Mouse (Mus musculus): ENCODE measurements around the gene 6030408B16Rik. TPM values are rescaled to one million over a fixed set of nuclear protein-coding genes. Genes with fewer than 3 reads are reported as not detected.

6030408B16Rik gene
- total RNA-seq, 2 experiments from 2014 or later, result not detected

DNA sequence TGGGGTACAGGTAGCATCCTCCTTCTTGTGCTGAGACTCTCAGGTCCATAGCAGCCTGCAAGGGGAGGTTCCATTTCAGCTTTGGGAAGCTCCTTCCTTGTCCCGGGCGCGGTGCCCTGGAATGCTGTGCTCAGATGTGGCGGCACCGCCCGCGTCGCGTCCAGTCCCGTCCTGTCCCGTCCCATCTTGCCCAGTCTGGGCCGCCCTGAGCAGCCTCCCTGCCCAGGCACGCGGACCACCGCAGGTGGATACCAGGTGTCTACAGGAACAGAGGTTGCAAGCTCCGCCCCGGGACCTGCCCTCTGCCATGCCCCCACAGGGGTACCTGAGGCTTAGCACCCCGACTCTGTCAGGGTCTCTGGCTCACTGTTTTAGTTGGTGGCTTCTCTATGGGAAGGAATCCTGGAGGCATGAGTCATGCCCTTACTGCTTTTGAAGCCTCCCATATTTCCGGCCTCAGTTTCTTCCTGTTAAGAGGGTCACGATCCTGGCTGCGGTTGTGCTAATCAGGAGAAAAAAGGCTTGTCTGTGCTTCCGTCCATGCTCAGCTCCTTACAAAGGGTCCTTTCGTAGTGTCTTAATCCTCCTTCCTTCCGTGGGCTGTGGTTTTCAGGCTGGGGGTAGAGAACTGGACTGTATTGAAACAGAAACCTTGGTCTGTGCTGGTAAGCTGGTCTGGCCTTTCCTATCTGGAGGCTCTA is 43.6 kb downstream of the 6030408B16Rik start:
- no peak for ATAC-seq (replicated peaks; ENCODE audit: low FRiP score, low TSS enrichment, poor library complexity, severe bottlenecking)

DNA sequence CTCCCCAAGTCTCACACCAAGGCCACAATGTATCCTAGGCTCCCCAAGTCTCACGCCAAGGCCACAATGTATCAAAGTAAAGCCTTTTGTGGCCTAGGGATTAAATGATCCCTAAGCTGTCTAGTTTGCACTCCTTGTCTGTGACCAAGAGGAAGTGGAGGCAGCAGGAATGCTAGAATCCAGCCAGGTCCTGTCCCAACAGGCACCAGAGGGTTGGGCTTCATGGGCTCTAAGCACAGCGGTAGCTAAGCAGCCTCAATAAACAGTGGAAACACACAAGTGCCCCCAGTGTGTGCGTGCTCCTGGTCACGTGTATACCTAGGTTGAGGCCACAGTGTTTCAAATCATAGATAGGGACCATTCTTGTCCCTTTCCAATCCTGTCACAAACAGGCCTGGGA is 45.3 kb downstream of the 6030408B16Rik start:
- ATAC-seq (replicated peaks; ENCODE audit: low FRiP score, low TSS enrichment, poor library complexity, severe bottlenecking), result no peak

DNA sequence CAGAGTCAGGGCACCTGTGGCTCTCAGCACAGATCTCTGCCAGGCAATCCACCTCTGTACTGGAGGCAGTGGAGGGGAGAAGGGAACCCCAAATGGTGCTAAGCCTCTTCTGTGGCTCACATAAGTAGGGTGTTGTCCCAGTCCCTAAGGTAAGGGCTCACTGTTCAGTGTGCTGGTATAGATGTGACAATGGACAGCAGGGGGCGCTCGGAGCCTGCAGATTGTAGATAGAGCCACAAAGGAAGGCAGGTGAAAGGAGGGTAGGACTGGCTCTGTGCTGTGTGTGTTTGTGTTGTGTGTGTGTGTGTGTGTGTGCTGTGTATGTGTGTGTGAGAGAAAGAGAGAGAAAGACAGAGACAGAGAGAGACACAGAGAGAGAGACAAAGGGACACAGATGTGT is 46.5 kb downstream of the 6030408B16Rik start:
- peak; percentile 91 for ATAC-seq (replicated peaks; ENCODE audit: low FRiP score, low TSS enrichment, poor library complexity, severe bottlenecking)

GRCm38 (mm10) chr15:101341797-101342515 is 48.9 kb downstream of the 6030408B16Rik start:
- no peak for ATAC-seq (replicated peaks; ENCODE audit: low FRiP score, low TSS enrichment, poor library complexity, severe bottlenecking)

Other genes starting within 250 kb of the 6030408B16Rik start
- not detected in 2 replicates for gene Gm47841, start 245.8 kb upstream of the 6030408B16Rik start, total RNA-seq (2014; fragmentation: Nextera tagmentation)
- not detected in 2 replicates for gene Gm47841, start 245.8 kb upstream of the 6030408B16Rik start, total RNA-seq (2017)
- gene Fignl2, start 214.6 kb upstream of the 6030408B16Rik start, total RNA-seq (2014; fragmentation: Nextera tagmentation), result not detected in 2 replicates
- gene Fignl2, start 214.6 kb upstream of the 6030408B16Rik start, total RNA-seq (2017), result not detected in 2 replicates
- not detected in 2 replicates for gene Ankrd33, start 177.5 kb upstream of the 6030408B16Rik start, total RNA-seq (2014; fragmentation: Nextera tagmentation)
- not detected in 2 replicates for gene Ankrd33, start 177.5 kb upstream of the 6030408B16Rik start, total RNA-seq (2017)
- not detected in 2 replicates for gene Acvrl1, start 164.7 kb upstream of the 6030408B16Rik start, total RNA-seq (2014; fragmentation: Nextera tagmentation)
- 3.3 TPM in 1 of 2 replicates, not detected in the other for gene Acvrl1, start 164.7 kb upstream of the 6030408B16Rik start, total RNA-seq (2017)
- 1.4 and 2.8 TPM in 2 replicates for gene Acvr1b, start 119.1 kb upstream of the 6030408B16Rik start, total RNA-seq (2014; fragmentation: Nextera tagmentation)
- gene Acvr1b, start 119.1 kb upstream of the 6030408B16Rik start, total RNA-seq (2017), result 1.0 and 2.7 TPM in 2 replicates
- gene Grasp, start 69.0 kb upstream of the 6030408B16Rik start, total RNA-seq (2014; fragmentation: Nextera tagmentation), result 0.17 TPM in 1 of 2 replicates, not detected in the other
- gene Grasp, start 69.0 kb upstream of the 6030408B16Rik start, total RNA-seq (2017), result 0.27 TPM in 1 of 2 replicates, not detected in the other
- gene Nr4a1, start 38.9 kb upstream of the 6030408B16Rik start, total RNA-seq (2014; fragmentation: Nextera tagmentation), result 0.66 and 3.2 TPM in 2 replicates
- 15.1 and 16.4 TPM in 2 replicates for gene Nr4a1, start 38.9 kb upstream of the 6030408B16Rik start, total RNA-seq (2017)
- gene Atg101, start 8.9 kb upstream of the 6030408B16Rik start, total RNA-seq (2014; fragmentation: Nextera tagmentation), result 14.7 and 18.0 TPM in 2 replicates
- 31.7 and 42.1 TPM in 2 replicates for gene Atg101, start 8.9 kb upstream of the 6030408B16Rik start, total RNA-seq (2017)
- gene Krt80, start 77.0 kb downstream of the 6030408B16Rik start, total RNA-seq (2014; fragmentation: Nextera tagmentation), result not detected in 2 replicates
- 0.57 TPM in 1 of 2 replicates, not detected in the other for gene Krt80, start 77.0 kb downstream of the 6030408B16Rik start, total RNA-seq (2017)
- gene Krt7, start 117.8 kb downstream of the 6030408B16Rik start, total RNA-seq (2014; fragmentation: Nextera tagmentation), result not detected in 2 replicates
- gene Krt7, start 117.8 kb downstream of the 6030408B16Rik start, total RNA-seq (2017), result 3.2 TPM in 1 of 2 replicates, not detected in the other
- gene Krt87, start 145.6 kb downstream of the 6030408B16Rik start, total RNA-seq (2014; fragmentation: Nextera tagmentation), result not detected in 2 replicates
- not detected in 2 replicates for gene Krt87, start 145.6 kb downstream of the 6030408B16Rik start, total RNA-seq (2017)
- not detected in 2 replicates for gene Krt88, start 154.5 kb downstream of the 6030408B16Rik start, total RNA-seq (2014; fragmentation: Nextera tagmentation)
- not detected in 2 replicates for gene Krt88, start 154.5 kb downstream of the 6030408B16Rik start, total RNA-seq (2017)
- not detected in 2 replicates for gene Krt81, start 170.5 kb downstream of the 6030408B16Rik start, total RNA-seq (2014; fragmentation: Nextera tagmentation)
- gene Krt81, start 170.5 kb downstream of the 6030408B16Rik start, total RNA-seq (2017), result not detected in 2 replicates
- gene Krt86, start 180.3 kb downstream of the 6030408B16Rik start, total RNA-seq (2014; fragmentation: Nextera tagmentation), result not detected in 2 replicates
- not detected in 2 replicates for gene Krt86, start 180.3 kb downstream of the 6030408B16Rik start, total RNA-seq (2017)
- gene Krt83, start 198.3 kb downstream of the 6030408B16Rik start, total RNA-seq (2014; fragmentation: Nextera tagmentation), result not detected in 2 replicates
- not detected in 2 replicates for gene Krt83, start 198.3 kb downstream of the 6030408B16Rik start, total RNA-seq (2017)
- not detected in 2 replicates for gene Gm49425, start 224.0 kb downstream of the 6030408B16Rik start, total RNA-seq (2014; fragmentation: Nextera tagmentation)
- not detected in 2 replicates for gene Gm49425, start 224.0 kb downstream of the 6030408B16Rik start, total RNA-seq (2017)
- gene Krt84, start 239.6 kb downstream of the 6030408B16Rik start, total RNA-seq (2014; fragmentation: Nextera tagmentation), result not detected in 2 replicates
- not detected in 2 replicates for gene Krt84, start 239.6 kb downstream of the 6030408B16Rik start, total RNA-seq (2017)

Measured in megakaryocyte-erythroid progenitor cell, adult 5-6 weeks (primary cell).